Mouse (Mus musculus): ENCODE results near the gene Cldn9. TPM values are rescaled to one million over a fixed set of nuclear protein-coding genes. Genes with fewer than 3 reads are reported as not detected.

The Cldn9 gene
- polyA plus RNA-seq, 1 experiment from 2014 or later, result 14.6 TPM

DNA sequence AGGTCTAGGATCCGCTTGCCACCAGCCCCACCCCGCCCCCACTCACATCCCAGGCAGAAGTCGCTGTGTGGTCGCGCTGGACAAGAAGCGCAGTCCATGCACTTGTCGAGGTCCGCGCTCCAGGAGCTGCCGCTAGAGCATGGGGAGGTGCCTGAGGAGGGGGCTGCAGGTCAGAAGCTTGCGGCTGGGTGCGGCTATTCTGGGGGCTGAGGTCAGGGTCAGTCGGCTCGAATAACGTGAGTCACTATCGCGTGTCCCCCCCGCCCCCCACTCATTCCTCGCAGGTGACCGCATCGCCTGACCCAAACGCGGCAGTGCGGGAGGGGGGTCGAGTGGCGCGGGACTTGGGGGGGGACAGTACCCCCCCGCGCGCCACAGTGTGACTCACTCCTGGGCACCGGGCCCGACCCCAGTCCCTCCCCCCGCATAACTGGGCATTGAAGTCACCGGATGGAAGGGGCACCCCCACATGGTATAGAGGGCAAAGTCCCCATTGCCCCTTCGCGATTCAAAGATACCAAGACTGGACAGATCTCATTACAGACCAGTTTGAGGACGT is 7.3 kb downstream of the Cldn9 start:
- Histone ChIP-seq H3K27me3 (replicated peaks; ENCODE audit: control insufficient read depth, insufficient read depth, low read length) (peaks cover 47% of the 10 kb centered on the region), H3K36me3 (ENCODE audit: control insufficient read depth, insufficient read depth, low read length) (no peaks in the 10 kb centered on the region), H3K4me1 (ENCODE audit: control insufficient read depth, insufficient read depth, low read length) (peaks cover 30% of the 10 kb centered on the region), H3K4me3 (ENCODE audit: low read depth, low read length) (peak overlapping the region; percentile 56), H3K27ac (replicated peaks; ENCODE audit: low read depth, low read length) (no peak overlapping the region), H3K4me2 (ENCODE audit: low read depth, low read length) (peak overlapping the region; percentile 97), H3K9ac (ENCODE audit: low read depth, low read length) (peak overlapping the region; percentile 62), H3K9me3 (ENCODE audit: control insufficient read depth, low read length) (no peaks in the 10 kb centered on the region)
- DNase-seq (ENCODE audit: low spot score) (no peak), ATAC-seq (ENCODE audit: low read depth) (no peak)
- WGBS, result 0% methylated on average over 14 of the region's 37 CpGs

DNA sequence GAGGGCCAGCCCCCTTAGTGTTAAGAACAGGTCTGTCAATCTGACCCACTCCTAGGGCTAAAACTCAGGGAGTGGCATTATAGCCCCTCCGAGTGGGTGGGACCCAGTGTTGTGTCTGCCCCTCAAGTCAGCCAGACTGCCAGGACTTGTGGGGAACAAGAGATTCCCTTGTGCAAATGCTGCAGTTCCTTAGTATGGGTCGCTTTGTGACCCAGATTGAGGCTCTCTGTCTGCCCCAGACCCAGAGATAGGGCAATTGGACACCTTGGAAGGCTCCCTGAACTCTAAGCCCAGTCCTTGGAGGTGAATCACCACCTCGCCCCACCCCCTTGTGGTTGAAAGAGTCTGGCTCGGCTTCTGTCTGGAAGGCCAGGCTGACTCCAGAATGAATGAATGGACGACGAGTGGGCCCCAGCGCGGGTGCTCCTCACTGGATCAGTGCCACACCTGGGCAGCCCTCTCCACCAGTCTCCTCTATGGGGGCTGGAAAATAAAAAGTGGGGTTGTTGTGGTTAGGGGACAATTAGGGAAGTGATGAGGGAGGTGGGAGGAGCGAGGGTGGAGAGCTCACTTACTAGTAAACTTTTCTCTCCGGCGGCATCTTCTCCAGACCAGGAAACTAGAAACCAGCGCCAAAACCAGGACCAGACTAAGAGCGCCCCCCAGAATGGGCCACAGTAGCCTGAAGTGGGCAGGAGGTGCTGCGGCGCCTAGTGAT is 8.1 kb downstream of the Cldn9 start:
- H3K4me2 ChIP-seq (ENCODE audit: low read depth, low read length), result peak overlapping the region; percentile 97
- H3K36me3 ChIP-seq (ENCODE audit: control insufficient read depth, insufficient read depth, low read length), result no peaks in the 10 kb centered on the region
- WGBS, result 11% methylated on average over 14 of the region's 15 CpGs
- no peak overlapping the region for H3K27ac ChIP-seq (replicated peaks; ENCODE audit: low read depth, low read length)
- DNase-seq (ENCODE audit: low spot score) (no peak), ATAC-seq (ENCODE audit: low read depth) (no peak)
- H3K27me3 ChIP-seq (replicated peaks; ENCODE audit: control insufficient read depth, insufficient read depth, low read length), result peaks cover 39% of the 10 kb centered on the region
- no peaks in the 10 kb centered on the region for H3K9me3 ChIP-seq (ENCODE audit: control insufficient read depth, low read length)
- peak overlapping the region; percentile 56 for H3K4me3 ChIP-seq (ENCODE audit: low read depth, low read length)
- H3K9ac ChIP-seq (ENCODE audit: low read depth, low read length), result peak overlapping the region; percentile 62; the same call in 1 of the 2 replicates
- peaks cover 30% of the 10 kb centered on the region for H3K4me1 ChIP-seq (ENCODE audit: control insufficient read depth, insufficient read depth, low read length)

DNA sequence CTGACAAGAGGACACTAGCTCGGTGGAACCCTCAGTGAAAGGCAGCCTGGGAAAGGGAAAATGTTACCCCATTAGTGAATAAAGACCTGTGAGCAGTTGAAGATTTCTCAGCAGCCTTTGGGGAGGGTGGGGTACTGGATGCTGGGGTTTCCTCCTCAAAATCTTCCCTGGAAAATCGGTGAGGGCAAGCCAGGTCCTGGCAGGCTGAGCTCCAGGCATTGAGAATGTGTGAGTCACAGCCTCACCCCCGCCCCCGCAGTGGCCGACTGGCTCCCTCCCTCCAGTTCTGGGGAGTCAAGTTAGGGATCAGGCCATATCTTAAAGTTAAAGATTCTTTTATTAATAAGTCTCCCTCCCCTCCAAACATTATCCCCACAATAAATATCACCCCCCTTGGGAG is 8.7 kb downstream of the Cldn9 start:
- peak overlapping the region; percentile 60 for H3K4me3 ChIP-seq (ENCODE audit: low read depth, low read length)

DNA sequence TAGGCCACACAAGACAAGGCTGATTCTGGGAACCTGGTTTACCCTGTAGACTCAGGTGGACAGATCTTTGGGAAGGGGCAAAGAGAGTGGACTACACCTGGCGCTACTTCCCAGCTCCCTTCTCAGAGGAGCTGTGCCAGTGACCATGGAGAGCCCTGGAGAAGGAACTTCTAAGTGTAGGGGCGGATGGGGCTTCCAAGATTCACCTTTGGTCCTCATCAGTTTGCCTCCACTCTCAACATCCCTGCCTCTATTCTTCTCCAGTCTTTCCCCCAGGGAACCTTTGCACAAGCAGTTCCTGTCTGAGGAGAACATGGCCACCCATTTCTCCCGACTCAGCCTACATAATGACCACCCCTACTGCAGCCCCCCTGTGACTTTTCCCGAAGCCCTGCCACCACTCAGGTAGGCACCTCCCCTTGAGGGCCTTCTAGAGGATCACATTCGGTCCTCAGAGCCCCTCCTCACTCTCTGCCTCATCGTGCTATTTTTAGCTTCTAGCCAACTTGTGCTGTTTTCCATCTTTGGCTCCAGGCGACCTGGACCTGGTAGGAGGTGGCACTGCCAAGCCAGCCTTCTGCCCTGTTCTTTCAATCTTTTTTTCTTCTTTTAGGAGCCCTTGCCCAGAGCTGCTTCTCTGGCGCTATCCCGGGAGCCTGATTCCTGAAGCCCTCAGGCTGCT is 9.4 kb downstream of the Cldn9 start:
- Histone ChIP-seq H3K4me1 (ENCODE audit: control insufficient read depth, insufficient read depth, low read length) (peaks cover 30% of the 10 kb centered on the region), H3K9me3 (ENCODE audit: control insufficient read depth, low read length) (no peaks in the 10 kb centered on the region), H3K4me3 (ENCODE audit: low read depth, low read length) (peak overlapping the region; percentile 60), H3K4me2 (ENCODE audit: low read depth, low read length) (peak overlapping the region; percentile 97), H3K27ac (replicated peaks; ENCODE audit: low read depth, low read length) (peak overlapping the region; percentile 33; the same call in 1 of the 2 replicates), H3K9ac (ENCODE audit: low read depth, low read length) (peak overlapping the region; percentile 63), H3K36me3 (ENCODE audit: control insufficient read depth, insufficient read depth, low read length) (peaks cover 13% of the 10 kb centered on the region), H3K27me3 (replicated peaks; ENCODE audit: control insufficient read depth, insufficient read depth, low read length) (peaks cover 26% of the 10 kb centered on the region)
- 30% methylated on average over 9 of the region's 9 CpGs for WGBS
- ATAC-seq (ENCODE audit: low read depth) (no peak), DNase-seq (ENCODE audit: low spot score) (no peak)

More for the DNA sequence above, 8.7 kb downstream of the Cldn9 start:
- Histone ChIP-seq H3K4me1 (ENCODE audit: control insufficient read depth, insufficient read depth, low read length) (peaks cover 30% of the 10 kb centered on the region), H3K27me3 (replicated peaks; ENCODE audit: control insufficient read depth, insufficient read depth, low read length) (peaks cover 33% of the 10 kb centered on the region), H3K36me3 (ENCODE audit: control insufficient read depth, insufficient read depth, low read length) (peaks cover 6% of the 10 kb centered on the region), H3K4me2 (ENCODE audit: low read depth, low read length) (peak overlapping the region; percentile 97), H3K9me3 (ENCODE audit: control insufficient read depth, low read length) (no peaks in the 10 kb centered on the region), H3K27ac (replicated peaks; ENCODE audit: low read depth, low read length) (0 out of 2 replicates have a peak overlapping the region, but pooled peaks have one; percentile 1), H3K9ac (ENCODE audit: low read depth, low read length) (peak overlapping the region; percentile 63; the same call in 1 of the 2 replicates)
- DNase-seq (ENCODE audit: low spot score), result no peak
- 38% methylated on average over 5 of the region's 5 CpGs for WGBS
- no peak for ATAC-seq (ENCODE audit: low read depth)

DNA sequence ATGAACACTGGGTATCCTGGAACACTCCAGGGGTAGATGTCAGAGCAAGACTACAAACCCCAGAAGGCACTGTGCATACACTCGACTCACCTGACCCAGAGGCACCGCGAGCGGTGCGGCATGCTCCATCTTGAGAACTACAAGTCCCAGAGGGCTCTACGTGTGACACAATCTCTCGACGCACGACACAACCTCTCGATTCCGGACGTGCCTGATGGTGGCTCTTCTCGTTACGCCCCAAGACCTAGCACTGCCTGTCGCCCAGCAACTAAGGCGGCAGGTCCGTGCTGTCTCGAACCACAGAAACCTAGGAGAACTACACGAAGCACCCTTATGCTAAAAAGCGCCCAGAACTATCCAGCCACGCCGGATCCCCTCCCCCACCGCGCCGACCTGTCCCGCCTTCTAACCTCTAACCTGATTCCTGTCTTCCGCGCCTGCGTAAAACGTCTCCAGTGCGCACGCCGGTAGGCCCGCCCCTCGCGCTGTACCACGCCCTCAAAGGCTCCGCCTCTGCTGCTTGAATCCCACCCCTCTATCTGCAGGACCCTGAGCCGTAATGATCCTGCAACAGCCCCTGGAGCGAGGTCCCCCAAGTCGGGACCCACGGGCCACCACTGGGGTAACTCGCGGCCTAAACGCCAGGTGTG is 10.3 kb downstream of the Cldn9 start, which contains the start of the genes Hcfc1r1 and Thoc6:
TSS of gene Hcfc1r1 (plus strand) at position 173 of the 650 bp plus-strand sequence.
TSS of gene Thoc6 (minus strand) at position 459 of the 650 bp plus-strand sequence.
- Histone ChIP-seq H3K9me3 (ENCODE audit: control insufficient read depth, low read length) (no peaks in the 10 kb centered on the region), H3K27ac (replicated peaks; ENCODE audit: low read depth, low read length) (peak within 1 kb of the TSS; percentile 77), H3K36me3 (ENCODE audit: control insufficient read depth, insufficient read depth, low read length) (peaks cover 21% of the 10 kb centered on the region), H3K4me3 (ENCODE audit: low read depth, low read length) (peak within 1 kb of the TSS; percentile 60), H3K9ac (ENCODE audit: low read depth, low read length) (peak within 1 kb of the TSS; percentile 63), H3K4me1 (ENCODE audit: control insufficient read depth, insufficient read depth, low read length) (peaks cover 30% of the 10 kb centered on the region), H3K4me2 (ENCODE audit: low read depth, low read length) (peak within 1 kb of the TSS; percentile 97), H3K27me3 (replicated peaks; ENCODE audit: control insufficient read depth, insufficient read depth, low read length) (peaks cover 17% of the 10 kb centered on the region)
- under 1% methylated on average over 39 of the region's 45 CpGs for WGBS
- ATAC-seq (ENCODE audit: low read depth) (peak; percentile 95), DNase-seq (ENCODE audit: low spot score) (peak; percentile 99)

DNA sequence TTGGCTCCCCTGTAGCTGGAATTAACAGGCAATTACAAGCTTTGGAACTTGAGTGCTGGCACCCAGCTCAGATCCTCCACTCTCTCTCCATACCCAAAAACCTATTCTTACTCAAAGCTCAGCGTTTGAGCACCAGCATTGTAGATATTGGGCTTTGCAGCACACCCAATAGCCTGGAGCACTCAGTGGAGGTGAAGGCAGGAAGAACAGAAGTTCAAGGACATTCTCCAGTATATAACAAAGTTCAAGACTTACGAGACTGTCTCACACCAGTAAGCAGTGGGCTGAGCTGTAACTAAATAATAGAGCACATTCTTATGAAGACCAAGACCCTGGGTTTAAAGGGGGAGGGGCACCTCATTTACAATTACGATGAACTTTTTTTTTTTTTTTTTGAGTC is 11.1 kb downstream of the Cldn9 start:
- Histone ChIP-seq H3K9ac (ENCODE audit: low read depth, low read length) (no peak overlapping the region), H3K36me3 (ENCODE audit: control insufficient read depth, insufficient read depth, low read length) (peaks cover 27% of the 10 kb centered on the region)
- 62% methylated on average over 3 of the region's 3 CpGs for WGBS

DNA sequence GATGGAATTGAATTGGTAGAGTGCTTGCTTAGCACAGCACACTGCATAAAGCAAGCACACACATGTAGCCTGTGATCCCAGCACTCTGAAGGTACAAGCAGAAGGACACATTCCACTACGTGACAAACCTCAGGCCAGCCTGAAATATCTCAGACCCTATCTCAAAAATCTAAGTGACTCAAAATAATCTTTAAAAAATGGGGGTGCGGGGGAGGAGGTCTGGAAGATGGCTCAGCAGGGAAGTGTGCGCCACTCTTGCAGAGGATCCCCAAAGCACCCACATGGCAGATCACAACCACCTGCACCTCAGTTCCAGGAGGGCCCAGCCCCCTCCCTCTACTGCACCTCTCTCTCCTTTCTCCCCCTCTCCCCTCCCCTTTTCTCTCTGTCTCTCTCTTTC is 12.3 kb downstream of the Cldn9 start:
- WGBS, result 100% methylated on average over 3 of the region's 3 CpGs
- peaks cover 38% of the 10 kb centered on the region for H3K36me3 ChIP-seq (ENCODE audit: control insufficient read depth, insufficient read depth, low read length)
- DNase-seq (ENCODE audit: low spot score), result no peak

More for the DNA sequence above, 11.1 kb downstream of the Cldn9 start:
- Histone ChIP-seq H3K4me1 (ENCODE audit: control insufficient read depth, insufficient read depth, low read length) (peaks cover 30% of the 10 kb centered on the region), H3K27me3 (replicated peaks; ENCODE audit: control insufficient read depth, insufficient read depth, low read length) (peaks cover 11% of the 10 kb centered on the region; the same call in 1 of the 2 replicates), H3K4me2 (ENCODE audit: low read depth, low read length) (peak overlapping the region; percentile 97), H3K27ac (replicated peaks; ENCODE audit: low read depth, low read length) (no peak overlapping the region), H3K9me3 (ENCODE audit: control insufficient read depth, low read length) (no peaks in the 10 kb centered on the region), H3K4me3 (ENCODE audit: low read depth, low read length) (peak overlapping the region; percentile 60)
- no peak for DNase-seq (ENCODE audit: low spot score)
- ATAC-seq (ENCODE audit: low read depth), result no peak

DNA sequence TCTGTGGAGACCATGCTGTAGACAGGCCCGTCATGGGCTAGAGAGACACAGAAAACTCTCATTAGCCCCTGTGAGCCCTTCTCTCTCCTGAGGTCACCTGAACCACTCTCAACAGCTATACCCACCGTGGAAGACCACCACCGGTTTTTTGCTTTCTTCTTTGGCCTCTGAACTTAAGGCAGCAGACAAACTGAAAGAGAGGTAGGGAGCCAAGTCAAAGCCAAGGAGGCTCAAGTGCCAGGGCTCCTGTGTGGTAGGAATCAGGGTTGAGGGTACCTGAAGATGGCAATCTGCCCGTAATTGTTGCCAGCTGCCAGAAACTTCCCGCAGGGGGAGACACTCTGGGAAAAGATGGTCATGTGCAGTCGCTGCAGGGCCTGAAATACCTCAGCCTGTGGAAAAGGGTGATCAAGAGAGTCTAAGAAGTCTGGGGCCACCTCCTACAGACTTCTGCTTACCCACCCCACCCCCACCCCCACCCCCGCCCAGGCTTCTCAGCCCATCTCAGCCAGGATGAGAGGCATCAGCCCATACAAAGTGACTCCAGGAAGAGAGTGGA is 13.2 kb downstream of the Cldn9 start:
- H3K4me2 ChIP-seq (ENCODE audit: low read depth, low read length), result no peak overlapping the region
- no peak overlapping the region for H3K4me3 ChIP-seq (ENCODE audit: low read depth, low read length)
- H3K27me3 ChIP-seq (replicated peaks; ENCODE audit: control insufficient read depth, insufficient read depth, low read length), result no peaks in the 10 kb centered on the region
- 81% methylated on average over 7 of the region's 7 CpGs for WGBS
- DNase-seq (ENCODE audit: low spot score) (no peak), ATAC-seq (ENCODE audit: low read depth) (no peak)
- H3K9me3 ChIP-seq (ENCODE audit: control insufficient read depth, low read length), result no peaks in the 10 kb centered on the region
- peaks cover 42% of the 10 kb centered on the region for H3K36me3 ChIP-seq (ENCODE audit: control insufficient read depth, insufficient read depth, low read length)
- H3K9ac ChIP-seq (ENCODE audit: low read depth, low read length), result no peak overlapping the region
- H3K4me1 ChIP-seq (ENCODE audit: control insufficient read depth, insufficient read depth, low read length), result peaks cover 16% of the 10 kb centered on the region
- H3K27ac ChIP-seq (replicated peaks; ENCODE audit: low read depth, low read length), result no peak overlapping the region

More for the DNA sequence above, 12.3 kb downstream of the Cldn9 start:
- Histone ChIP-seq H3K4me1 (ENCODE audit: control insufficient read depth, insufficient read depth, low read length) (peaks cover 25% of the 10 kb centered on the region), H3K9ac (ENCODE audit: low read depth, low read length) (no peak overlapping the region), H3K9me3 (ENCODE audit: control insufficient read depth, low read length) (no peaks in the 10 kb centered on the region), H3K4me2 (ENCODE audit: low read depth, low read length) (no peak overlapping the region), H3K4me3 (ENCODE audit: low read depth, low read length) (no peak overlapping the region), H3K27ac (replicated peaks; ENCODE audit: low read depth, low read length) (no peak overlapping the region), H3K27me3 (replicated peaks; ENCODE audit: control insufficient read depth, insufficient read depth, low read length) (peaks cover 6% of the 10 kb centered on the region; the same call in 1 of the 2 replicates)
- no peak for ATAC-seq (ENCODE audit: low read depth)

All from embryonic facial prominence, embryonic 14.5 days (tissue).